Mouse (Mus musculus): ENCODE measurements around the gene Olfr384. TPM values are rescaled to one million over a fixed set of nuclear protein-coding genes. Genes with fewer than 3 reads are reported as not detected.

The Olfr384 gene
- not detected in 2 replicates for polyA plus RNA-seq (2021; fragmentation: Nextera tagmentation)
- long read RNA-seq, experiment 1: 0 reads
- long read RNA-seq, experiment 2: 0 reads

DNA sequence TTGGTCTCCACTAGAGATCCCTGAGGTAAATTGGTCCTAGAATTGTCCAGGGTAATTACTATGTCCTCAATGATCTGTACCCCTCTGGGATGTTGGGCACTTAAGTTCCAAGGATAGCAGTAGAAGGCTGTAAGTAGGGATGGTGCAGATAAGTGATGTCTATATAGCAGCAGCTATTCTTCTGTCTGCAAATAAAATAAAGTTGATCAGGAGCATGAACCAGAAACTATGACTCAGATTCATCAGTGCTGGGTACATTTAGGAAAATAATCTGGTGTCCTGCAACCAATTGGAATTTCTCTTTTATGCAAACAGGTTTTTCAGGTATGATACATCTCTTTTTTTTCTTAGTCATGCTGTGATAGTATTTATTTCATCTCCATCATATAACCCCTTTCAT is at the start of gene Olfr384:
Gene Olfr384 (plus strand): TSS at position 301 of the 400 bp plus-strand sequence.

DNA sequence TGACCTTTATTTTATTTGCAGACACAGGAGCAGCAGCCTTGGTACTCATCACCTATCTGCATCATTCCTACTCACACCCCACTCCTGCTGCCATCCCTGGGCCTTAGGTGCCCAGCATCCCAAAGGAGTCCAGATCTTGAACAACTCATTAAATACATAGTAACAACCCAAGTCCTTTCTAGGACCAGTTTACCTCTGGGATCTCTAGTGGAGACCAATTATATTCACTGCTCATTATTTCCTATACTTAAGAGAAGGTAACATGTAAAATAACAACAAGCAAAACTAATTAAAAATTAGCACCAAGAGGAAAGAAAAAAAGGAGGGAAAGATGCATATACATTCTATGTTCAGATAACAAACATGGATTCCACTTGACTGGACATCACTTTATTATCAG is 5.5 kb upstream of the Olfr384 start, which contains the start of gene Olfr385:
Gene Olfr385 (minus strand): TSS at position 101 of the 400 bp plus-strand sequence.

Other genes with a start within 250 kb of the Olfr384 start
- not detected in 2 replicates for gene Olfr20, start 247.8 kb upstream of the Olfr384 start, polyA plus RNA-seq (2021; fragmentation: Nextera tagmentation)
- gene Olfr376, start 227.3 kb upstream of the Olfr384 start, polyA plus RNA-seq (2021; fragmentation: Nextera tagmentation): not detected in 2 replicates
- gene Olfr1, start 199.0 kb upstream of the Olfr384 start, polyA plus RNA-seq (2021; fragmentation: Nextera tagmentation): not detected in 2 replicates
- not detected in 2 replicates for gene Olfr378, start 170.1 kb upstream of the Olfr384 start, polyA plus RNA-seq (2021; fragmentation: Nextera tagmentation)
- not detected in 2 replicates for gene Olfr380, start 141.1 kb upstream of the Olfr384 start, polyA plus RNA-seq (2021; fragmentation: Nextera tagmentation)
- not detected in 2 replicates for gene Olfr381, start 107.0 kb upstream of the Olfr384 start, polyA plus RNA-seq (2021; fragmentation: Nextera tagmentation)
- not detected in 2 replicates for gene Olfr382, start 81.4 kb upstream of the Olfr384 start, polyA plus RNA-seq (2021; fragmentation: Nextera tagmentation)
- gene Olfr385, start 5.6 kb upstream of the Olfr384 start, polyA plus RNA-seq (2021; fragmentation: Nextera tagmentation): not detected in 2 replicates
- not detected in 2 replicates for gene Zfp735, start 90.2 kb downstream of the Olfr384 start, polyA plus RNA-seq (2021; fragmentation: Nextera tagmentation)
- not detected in 2 replicates for gene Olfr389, start 182.1 kb downstream of the Olfr384 start, polyA plus RNA-seq (2021; fragmentation: Nextera tagmentation)
- gene Olfr390, start 184.4 kb downstream of the Olfr384 start, polyA plus RNA-seq (2021; fragmentation: Nextera tagmentation): not detected in 2 replicates
- gene Olfr391-ps, start 204.5 kb downstream of the Olfr384 start, polyA plus RNA-seq (2021; fragmentation: Nextera tagmentation): not detected in 2 replicates
- not detected in 2 replicates for gene Olfr392, start 218.5 kb downstream of the Olfr384 start, polyA plus RNA-seq (2021; fragmentation: Nextera tagmentation)